Mouse (Mus musculus) heart, adult 11 months (tissue): ENCODE measurements around the gene Lancl2.

Source experiments
- DNase-seq: peaks from one replicate; pipeline ENCODE4 v3.0.0; 2022

The Lancl2 gene

DNA sequence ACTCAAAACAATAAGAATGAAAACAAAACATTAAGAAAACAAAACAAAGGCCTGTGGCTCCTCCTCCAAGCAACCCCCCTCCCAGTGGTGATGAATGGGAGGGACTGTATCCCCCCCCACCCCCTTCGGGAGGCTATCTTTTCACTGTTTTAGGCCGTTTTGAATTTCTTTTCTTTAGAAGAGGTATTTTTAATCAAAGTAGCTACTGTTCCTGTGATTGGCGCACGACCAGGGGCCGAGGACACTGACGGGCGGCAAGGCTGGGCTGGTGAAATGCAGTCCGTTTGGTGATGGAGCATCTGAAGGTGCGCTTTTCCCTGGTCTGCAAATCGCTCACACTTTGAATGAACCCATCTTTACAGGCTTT lies at the start of gene Lancl2:
Lancl2 (plus strand) TSS at position 165 of the 367 bp plus-strand sequence.
- DNase-seq: peak; percentile 93

DNA sequence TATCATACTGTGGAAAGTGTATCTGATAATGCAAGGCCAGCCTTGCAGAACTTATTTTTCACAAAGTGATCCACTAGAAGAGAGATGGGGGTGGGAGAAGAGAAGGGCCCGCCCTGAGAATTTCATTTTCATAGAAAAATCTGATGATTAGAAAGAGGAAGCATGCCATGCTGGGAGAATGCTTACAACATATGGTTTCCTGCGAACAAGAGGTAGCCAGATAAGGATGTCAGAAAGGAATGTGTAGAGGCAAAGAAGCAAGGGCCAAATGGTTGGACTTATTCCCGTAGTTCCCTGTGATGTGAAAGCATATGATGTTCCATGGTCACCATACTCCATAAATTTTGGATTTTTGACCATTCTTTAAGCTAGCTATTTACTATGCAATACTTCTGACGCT lies 41.0 kb upstream of the Lancl2 start:
- no peak for DNase-seq

DNA sequence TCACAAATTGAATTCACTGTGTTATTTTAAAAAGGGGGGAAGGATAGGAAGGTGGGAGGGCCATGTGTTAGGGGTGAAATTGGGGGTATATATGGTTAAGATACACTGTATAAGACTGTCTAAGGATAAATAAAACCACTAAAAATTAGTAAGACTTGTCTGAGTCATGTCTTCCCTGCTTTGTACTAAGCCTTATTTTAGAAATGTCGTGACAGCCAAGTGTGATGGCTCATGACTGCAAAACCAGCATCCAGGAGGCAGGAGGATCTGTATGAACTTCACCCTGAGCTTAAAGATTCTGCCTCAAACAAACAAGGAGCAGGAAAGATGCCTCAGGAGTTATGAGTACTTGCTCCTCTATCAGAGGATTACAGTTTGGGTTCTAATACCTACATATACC lies 18.2 kb upstream of the Lancl2 start:
- DNase-seq: no peak

DNA sequence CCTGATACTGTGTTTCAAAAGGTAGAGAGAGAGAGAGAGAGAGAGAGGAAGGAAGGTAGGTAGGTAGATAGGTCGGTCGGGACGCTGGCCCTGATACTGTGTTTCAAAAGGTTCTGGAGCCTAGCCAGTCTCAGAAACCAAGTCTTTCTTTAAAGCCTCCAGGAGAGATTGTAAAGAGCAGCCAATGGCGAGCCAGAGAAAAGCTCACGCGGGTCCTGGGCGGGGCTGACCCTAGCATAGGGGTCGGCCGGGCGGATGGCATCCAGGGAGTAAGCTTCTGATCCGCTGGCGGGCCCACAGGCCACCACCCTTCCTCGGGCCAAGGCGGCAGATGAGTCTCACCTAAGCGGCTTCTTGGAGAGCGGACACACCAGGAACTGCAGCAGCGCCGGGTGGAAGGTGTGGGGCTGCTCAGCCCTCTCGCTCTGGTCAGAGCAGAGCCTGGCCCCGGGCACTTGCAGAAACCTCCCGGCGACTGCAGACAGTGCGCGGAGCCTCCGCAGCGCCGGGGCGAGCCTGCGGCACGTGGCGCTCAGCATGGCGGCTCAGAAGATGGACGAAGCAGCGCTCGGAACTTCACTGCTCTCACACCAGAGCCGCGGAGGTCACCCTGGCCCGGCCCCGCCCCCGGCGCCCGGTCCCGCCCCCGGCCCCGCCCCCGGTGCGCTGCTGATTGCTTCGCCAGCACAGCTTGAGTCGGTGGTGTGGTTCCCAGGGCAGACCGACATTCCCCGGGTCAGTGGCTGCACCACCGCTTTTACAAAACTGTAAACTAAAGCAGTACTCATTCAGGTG lies 10.7 kb upstream of the Lancl2 start, which contains the start of gene Pyurf:
Pyurf (minus strand) TSS at position 612 of the 795 bp plus-strand sequence.
- DNase-seq: peak; percentile 99

DNA sequence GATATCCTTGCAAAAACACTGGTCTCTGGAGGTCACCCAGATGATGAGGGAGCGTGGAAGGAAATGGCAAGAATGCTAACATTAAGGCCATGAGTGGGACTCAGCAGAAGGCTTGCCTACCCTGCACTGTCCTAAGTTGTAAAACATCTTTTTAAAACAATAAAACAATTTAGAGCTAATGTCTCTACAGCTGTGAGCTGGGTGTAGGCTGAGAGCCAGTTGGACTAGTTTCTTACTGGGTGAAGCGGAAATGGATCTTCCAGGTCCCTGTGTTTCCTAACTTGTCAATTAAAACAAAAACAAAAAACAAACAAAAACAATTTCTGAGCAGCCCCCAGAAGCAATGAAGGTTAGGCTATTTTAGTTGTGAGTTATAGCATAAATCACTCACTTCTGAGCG lies 9.2 kb upstream of the Lancl2 start:
- DNase-seq: peak; percentile 75

DNA sequence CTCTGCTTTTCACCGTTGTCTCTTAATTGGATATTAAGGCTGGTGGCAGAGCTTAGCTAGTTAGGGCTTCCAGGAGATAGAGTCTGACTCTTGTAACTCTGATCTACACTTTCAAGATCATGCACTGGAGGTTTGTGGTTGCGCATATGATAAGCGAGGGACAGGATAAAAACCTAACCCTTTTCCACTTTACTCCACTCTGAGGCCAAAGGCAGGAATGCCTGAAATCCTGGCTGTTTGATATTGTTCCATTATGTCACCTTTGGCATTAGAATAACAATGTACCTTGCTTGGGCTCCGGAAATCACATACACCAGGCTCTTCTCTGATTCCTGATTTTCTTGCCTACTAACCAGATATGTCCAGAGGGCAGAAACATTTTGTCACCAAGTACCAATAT lies 654 bp upstream of the Lancl2 start:
- no peak for DNase-seq

DNA sequence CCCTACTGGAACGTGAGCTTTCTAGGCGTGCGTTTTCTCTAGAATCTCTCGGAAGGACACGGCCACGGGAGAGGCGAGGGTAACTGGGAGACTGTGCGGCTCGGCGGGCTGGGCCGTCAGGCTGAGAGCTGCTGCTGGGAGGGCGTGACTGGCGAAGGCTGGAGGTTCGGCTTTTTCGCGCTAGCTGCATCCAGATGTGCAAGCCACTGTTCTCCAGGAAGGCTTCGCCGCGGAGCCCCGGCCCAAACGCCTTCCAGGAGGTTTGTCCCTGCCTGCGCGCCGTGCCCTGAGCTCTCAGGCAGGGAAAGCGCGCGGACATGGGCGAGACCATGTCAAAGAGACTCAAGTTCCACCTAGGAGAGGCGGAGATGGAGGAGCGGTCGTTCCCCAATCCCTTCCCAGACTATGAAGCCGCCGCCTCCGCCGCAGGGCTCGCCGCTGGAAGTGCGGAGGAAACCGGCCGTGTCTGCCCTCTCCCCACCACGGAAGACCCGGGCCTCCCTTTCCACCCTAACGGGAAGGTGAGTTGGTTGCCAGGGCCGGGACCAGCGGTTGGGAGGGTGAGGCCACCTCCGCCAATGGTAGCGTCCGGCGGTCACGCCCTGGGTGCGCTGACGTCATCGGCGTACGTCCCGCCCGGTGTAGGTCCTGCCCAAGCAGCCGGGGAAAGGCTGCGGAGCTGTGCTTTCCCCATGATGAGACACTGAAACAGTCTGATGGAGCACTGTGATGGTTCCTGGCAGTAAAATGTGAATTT lies 581 bp downstream of the Lancl2 start:
- peak; percentile 100 for DNase-seq

DNA sequence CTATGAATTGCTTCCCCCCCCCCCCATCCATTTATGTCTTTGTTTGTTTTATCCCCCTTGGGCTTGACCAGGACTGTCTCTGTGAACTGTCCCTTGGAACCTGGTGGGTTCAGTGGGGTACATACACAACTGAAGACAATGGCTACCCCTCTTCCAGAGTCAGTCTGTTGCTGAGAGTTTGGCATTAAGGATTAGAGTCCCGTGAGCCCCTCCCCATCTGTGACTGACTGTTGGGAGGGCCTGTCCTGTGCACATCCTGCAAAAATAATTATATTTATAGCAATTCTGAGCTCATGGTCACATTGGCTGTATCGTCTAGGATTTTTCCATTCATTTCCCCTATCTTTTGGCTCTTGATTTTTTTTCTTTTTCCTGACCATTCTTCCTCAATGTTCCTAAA lies 1.4 kb downstream of the Lancl2 start:
- DNase-seq: peak; percentile 93

DNA sequence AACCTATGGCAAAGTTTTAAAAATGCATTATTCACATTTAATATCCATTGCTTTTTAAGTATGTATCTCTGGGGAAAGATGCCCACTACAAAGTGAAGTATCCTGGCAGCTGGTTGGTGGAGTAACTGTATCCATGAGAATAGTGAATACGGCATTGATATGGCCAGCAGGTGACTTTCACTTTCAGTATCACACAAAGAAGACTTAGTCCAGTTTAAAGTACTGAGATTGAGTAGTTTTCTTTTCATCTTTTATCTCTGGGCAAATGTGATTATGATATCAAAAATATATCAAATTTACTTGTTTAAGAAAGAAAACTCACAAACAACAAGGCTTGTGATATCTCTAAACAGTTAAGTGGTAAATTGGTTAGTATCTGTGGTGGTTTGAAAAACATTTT lies 4.4 kb downstream of the Lancl2 start:
- DNase-seq: no peak

DNA sequence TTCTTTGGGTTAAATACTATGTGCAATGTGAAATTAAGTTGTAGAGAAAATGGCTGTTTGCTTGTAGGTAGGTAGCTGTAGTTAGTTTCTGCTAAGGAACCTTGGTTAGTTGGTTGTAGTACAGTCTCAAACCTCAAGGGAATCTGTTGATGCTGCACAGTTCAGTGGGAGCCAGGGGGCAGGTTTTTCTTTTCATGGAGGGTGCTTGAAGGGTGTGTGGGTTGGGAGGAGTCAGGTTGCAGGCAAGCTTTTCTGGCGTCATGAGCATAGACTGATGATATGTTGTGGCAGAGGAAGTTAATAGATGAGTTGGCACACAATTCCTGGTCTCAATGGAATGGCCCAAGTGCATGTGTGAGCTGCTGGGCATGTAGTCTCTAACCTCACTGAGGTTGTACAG lies 9.4 kb downstream of the Lancl2 start:
- DNase-seq: peak; percentile 41

DNA sequence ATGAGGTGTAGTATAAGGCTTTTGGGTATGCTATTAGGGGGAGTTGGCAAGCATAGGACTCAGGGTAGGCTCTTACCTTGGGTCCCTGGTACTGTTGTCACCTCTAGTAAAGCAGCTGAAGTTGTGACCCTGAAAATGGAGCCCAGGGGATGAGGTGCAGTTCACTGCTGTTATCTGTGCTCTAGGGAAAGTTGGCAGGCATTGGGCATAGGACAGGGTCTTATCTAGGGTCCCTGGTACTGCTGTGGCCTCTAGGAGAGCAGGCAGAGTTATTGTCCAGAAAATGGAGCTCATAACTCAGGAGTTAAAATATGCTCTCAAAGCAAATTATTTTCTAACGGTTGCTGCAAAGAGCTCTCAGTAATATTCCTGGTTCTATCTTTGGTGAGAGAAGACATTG lies 19.0 kb downstream of the Lancl2 start:
- no peak for DNase-seq

DNA sequence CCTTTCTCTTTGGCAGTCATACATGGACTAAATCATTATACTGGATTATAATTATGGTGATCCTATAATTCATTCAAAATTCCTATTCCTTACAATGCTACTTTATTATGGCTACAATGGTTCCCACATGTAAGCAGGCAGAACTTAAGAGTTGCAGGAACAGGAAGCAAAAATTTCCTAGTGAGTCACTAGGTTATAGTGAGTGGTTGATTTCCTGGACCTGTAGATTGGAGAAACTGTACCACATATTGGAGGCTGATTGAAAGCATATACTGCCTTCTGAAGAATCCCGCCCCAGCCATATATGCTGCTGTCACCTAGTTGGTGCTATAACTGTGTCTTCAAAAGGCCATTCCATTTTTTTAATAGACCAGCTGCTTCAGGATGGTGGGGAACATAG lies 40.4 kb downstream of the Lancl2 start:
- no peak for DNase-seq

DNA sequence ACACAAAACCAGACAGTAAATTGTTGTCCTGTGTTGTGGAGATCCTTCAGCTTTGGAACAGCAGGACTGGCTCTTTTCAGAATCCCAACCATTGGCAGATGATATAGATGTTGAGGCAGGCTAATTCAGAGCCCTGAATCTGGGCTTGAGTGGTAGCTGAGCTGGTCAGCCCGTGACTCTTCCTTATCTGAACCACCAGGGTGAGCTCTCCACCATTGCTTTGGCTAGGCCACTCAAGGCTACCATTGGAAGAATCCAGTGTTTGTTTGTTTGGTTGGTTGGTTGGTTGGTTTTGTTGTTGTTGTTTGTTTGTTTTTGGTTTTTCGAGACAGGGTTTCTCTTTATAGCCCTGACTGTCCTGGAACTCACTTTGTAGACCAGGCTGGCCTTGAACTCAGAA lies 41.0 kb downstream of the Lancl2 start:
- no peak for DNase-seq

DNA sequence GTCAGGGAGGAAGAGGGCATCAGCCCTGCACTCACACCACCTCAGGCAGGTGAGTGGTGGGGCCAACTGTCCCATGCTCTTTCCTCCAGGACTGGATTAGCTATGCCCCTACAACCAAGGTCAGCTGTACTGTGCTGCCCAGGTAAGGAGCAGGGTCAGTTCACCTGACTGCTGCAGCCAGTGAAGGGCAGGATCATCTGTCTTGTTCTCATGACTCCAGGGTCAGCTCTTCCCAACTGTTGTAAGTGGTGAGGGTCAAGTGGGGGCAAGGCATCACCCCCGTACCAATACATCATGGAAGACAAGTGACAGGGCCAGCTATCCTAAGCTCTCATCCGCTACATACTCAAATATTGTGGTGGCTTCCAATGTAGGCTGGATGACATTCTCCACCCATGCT lies 41.8 kb downstream of the Lancl2 start:
- DNase-seq: no peak

DNA sequence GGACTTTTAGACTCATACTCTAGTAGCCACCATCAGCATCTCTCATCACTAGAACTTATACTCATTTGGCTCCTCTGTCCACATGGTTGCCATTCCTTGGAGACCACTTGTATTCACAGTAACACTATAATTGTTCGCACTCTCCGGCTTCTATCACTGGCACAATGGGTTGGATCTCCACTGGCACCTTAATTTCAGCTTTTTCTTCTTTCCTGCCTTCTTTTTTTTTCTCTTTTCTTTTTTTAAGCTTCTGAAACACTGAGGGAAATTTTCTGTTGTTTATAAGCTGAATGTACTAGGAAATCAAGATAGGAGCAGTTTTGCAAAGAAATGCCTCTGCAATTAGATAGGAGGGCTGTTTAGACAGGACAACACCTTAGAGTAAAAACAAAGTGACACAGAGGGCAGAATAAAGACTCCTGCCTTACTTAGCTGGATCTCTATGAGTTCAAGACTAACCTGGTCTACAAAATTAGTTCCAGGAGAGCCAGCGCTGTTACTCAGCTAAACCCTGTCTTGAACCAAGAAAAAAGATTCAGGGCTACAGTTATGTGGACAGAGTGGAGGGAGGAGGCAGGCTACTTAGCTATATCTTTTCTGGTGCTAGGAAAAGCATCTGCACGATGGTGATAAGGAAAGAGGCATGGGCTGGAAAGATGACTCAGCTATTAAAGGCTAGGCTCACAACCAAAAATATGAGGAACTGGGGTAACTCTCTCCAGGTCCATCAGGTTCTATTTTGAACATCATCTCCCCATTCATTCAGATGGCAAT lies 42.8 kb downstream of the Lancl2 start:
- peak; percentile 61 for DNase-seq

DNA sequence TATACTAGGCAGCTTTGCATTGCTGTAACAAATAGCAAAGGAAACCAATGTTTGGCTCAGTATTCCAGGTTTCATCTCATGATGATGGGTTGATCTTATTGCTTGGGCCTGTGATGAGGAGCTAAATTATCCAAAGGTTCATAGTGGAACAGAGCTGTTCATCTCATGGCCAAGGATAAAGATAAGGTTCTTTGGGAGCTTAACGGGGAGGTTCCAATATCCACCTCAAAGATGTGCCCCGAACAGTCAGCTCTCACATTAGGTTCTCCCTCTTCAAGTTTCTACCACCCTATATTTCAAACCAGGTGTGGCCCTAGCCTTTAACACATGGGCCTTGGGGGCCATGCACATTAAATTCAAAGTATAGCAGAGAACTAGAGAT lies 43.4 kb downstream of the Lancl2 start:
- DNase-seq: no peak

DNA sequence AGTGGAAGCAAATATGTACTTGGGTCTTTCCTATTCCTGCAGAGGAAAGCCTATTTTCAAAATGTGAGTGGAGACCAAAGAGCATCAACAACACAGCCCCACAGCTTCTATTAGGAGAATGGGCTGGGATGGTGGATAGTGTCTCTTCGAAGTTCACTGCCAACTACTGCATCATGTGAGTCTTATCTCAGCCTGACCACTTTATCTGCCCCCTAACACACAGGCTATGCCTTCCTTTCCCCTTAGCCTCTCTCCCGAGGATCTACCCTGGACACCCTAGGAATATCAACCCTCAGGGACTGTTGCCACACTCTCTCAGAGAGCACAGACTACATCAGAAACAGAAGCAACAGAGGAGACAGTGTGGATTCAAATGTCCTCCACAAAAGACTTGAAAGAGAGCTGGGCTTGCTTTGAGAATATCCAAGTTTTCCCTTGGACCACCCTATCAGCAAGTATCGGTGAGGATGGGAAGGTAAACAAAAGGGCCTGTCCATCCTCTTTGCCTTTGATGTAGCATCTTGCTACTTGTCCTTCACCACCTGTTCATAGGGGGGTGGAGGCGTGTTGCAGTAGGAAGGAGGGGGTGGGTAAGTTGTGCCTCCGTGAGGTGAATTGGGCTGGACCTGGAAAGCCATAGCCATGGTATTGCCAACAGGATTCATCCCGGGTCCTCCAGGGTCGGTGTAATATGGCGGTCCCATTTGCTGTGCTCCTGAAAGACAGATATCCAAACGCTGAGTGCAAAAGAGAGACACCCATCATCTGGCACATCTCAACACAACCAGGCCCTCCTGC lies 51.8 kb downstream of the Lancl2 start:
- peak; percentile 60 for DNase-seq

DNA sequence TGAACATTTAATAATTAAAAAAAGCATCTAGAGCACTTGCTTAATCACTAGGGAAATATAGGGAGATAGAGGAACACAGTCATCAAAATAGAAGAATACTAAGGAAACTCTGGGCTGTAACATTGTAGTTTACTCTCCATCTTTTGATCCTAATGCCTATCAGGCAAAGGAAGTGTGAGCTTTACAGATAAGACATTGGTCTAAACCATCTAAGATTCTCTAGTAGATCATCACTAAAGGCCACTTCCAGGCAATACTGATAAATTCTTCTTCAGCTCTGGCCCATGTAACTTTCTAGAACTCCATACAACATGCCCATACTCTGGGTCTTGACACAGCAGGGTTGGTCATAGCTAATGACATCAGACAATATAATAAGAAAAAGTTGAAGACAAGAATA lies 60.7 kb downstream of the Lancl2 start:
- DNase-seq: no peak

DNA sequence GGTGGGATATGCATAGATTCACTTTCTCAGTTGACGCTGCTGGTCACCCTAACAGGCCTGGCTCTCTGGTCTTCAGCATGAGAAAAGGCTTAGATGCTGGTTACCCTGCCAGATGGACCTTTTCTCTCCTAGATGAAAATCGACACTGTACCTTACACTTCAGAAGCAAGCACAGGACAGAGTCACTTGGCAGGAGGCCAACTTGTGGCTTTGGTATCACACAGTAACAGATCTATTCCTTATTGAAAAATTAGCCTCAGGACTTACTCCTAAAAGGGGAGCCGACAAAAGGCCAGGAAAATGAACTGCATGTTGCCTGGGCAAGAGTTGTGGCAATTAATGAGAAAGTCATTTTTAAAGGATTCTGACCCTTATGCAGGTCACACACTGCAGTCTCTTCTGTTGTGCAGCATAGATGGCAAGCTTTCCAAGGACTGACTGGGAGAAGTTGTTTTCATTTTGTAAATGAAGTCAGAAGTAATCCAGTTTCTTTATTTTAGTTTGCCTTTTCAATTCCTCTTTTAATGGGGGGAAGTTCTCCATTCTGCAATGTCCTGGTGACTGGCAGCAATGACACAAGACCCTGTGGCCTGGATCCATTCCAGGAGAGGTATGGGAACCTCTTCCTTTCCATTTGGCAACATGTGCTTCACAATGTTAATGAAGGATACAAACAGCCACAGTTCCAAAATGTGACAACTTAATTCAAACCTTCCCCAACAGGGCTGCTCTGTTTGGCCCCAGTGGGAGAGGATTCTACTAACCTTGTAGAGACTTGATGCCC lies 62.9 kb downstream of the Lancl2 start:
- peak; percentile 85 for DNase-seq

DNA sequence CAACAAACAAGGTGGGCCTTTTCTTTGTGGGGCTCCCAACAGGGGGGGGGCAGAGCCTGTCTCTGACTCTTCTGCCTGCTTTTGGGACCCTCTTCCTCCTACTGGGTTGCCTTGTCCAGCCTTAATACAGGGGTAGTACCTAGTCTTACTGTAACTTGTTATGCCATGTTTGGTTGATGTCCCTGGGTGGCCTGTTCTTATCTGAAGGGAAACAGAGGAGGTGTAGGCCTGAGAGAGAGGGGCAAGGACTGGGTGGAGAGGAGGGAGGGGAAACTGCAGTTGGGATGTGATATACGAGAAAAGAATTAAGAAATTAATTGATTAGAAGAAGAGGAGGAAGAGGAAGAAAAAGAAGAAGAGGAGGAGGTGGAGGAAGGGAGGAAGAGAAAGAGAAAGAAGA lies 63.9 kb downstream of the Lancl2 start:
- DNase-seq: peak; percentile 30

DNA sequence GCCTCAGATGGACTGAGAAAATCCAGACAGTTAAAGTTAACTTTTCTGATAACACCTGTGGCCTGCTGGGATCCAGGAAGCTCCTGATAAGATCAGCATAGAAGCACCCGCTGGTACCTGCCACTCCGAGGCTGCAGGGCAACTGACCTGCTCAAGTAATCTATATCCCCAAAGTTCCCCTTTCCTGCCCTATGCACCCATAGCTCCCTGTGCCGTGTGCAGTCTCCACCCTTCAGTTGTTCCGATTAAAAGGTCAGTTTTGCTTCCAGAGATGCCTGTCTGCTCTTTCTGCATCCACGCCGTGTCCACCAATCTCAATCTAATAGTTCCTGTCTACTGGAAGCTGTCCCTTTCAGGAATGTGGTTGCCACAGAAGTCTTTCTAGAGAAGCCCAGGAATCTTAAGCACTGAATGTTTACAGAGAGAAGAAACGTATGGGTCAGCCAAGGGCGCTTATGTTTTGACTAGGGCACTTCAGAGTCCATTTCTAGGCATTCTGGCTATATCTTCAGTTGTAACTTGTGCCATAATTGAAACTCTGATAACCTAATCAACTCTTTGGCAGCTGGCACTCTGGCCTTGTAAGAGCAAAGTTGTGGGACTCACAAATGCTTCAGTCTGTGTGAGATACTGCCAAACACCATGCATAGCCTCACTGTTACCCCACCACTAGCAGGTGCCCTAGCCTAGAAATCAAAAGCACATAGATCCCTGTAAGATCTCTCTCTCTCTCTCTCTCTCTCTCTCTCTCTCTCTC lies 65.0 kb downstream of the Lancl2 start:
- DNase-seq: peak; percentile 33
